Comparison of ENCODE assay signal across 14 mouse cellular contexts in the genomic region with DNA sequence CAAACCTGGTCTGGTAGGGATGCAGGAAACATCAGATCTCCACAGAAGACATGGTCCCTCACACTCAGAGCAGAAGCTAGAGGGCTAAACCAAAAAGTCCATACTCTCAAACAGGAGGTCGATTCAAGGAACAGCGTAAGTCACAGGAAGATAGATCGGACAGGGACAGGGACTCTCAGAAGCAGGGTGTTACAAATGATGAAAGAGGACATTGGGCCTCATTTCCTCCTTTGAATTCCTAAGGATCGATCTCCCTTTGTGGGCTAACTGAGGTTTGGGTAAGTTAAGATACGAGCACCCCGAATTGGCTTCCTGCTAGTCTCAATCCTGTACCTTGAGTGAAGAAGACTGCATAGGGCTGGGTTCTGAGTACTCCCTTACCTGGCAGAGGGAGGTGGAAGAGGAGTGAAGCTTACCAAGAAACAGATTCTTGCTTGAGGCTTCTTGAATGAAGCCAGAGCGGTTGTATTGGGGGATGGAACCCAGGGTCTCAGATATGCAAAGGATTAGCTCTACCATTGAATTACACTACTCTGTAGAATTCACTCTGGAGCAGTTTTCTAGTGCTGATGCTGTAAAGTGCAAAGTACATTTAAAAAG. TPM values are rescaled to one million over a fixed set of nuclear protein-coding genes. Genes with fewer than 3 reads are reported as not detected.
DNase-seq lines count a peak whose midpoint lies in the region; ATAC-seq and TF ChIP-seq lines count a peak whose summit lies in the region.
"Had no signal": no experiment of that assay in that cellular context is flagged by ENCODE, and none has a peak within 500 bp of the region (broad histone marks: within the 10 kb centered on the region; RNA-seq: fewer than 3 reads in every experiment).

No protein-coding gene starts in this region.

- peak overlapping the region; percentile 67 for H3K4me3 ChIP-seq in heart, embryonic 10.5 days
- peak overlapping the region; percentile 56 for H3K4me3 ChIP-seq in ES-Bruce4 (ENCODE audit: low read depth, low read length)
- H3K4me3 ChIP-seq in hindbrain, embryonic 10.5 days, result peak overlapping the region; percentile 61; the same call in 1 of the 2 replicates
- H3K4me3 ChIP-seq in midbrain, embryonic 11.5 days (ENCODE audit: low read depth, low read length), result peak overlapping the region; percentile 46; the same call in 1 of the 2 replicates

- no peak for ATAC-seq in midbrain, embryonic 11.5 days (ENCODE audit: low FRiP score)
- ATAC-seq: Patski had no signal

- TF ChIP-seq POLR2A in ES-Bruce4 (IDR thresholded peaks at IDR 0.05; ENCODE audit: insufficient read depth, low read length), result no peak

- peaks cover 12% of the 10 kb centered on the region for H3K4me1 ChIP-seq in heart, embryonic 10.5 days
- H3K4me1 ChIP-seq in ES-Bruce4 (ENCODE audit: control insufficient read depth, insufficient read depth, low read length), result no peaks in the 10 kb centered on the region
- peaks cover 13% of the 10 kb centered on the region for H3K4me1 ChIP-seq in hindbrain, embryonic 10.5 days (replicated peaks)
- H3K4me1 ChIP-seq in midbrain, embryonic 11.5 days (ENCODE audit: control insufficient read depth, insufficient read depth, low read length), result peaks cover 11% of the 10 kb centered on the region

- H3K9me3 ChIP-seq in heart, embryonic 10.5 days, result no peaks in the 10 kb centered on the region
- no peaks in the 10 kb centered on the region for H3K9me3 ChIP-seq in ES-Bruce4 (replicated peaks; ENCODE audit: control insufficient read depth, insufficient read depth, low read length, poor library complexity, severe bottlenecking)
- no peaks in the 10 kb centered on the region for H3K9me3 ChIP-seq in hindbrain, embryonic 10.5 days
- H3K9me3 ChIP-seq in midbrain, embryonic 11.5 days (ENCODE audit: control insufficient read depth, low read length), result no peaks in the 10 kb centered on the region

- no peak for TF ChIP-seq EP300 in ES-Bruce4 (IDR thresholded peaks at IDR 0.05; ENCODE audit: insufficient read depth, low read depth, low read length)

- DNase-seq in heart, embryonic 10.5 days (ENCODE audit: low spot score), result no peak
- no peak for DNase-seq in heart, postnatal 36 days
- DNase-seq in hindbrain, embryonic 10.5 days (ENCODE audit: low spot score), result no peak
- DNase-seq in midbrain, embryonic 11.5 days (ENCODE audit: low spot score, missing footprints), result peak; percentile 91
- no peak for DNase-seq in layer of hippocampus, adult 8-10 months (ENCODE audit: low spot score in 2 of 2)
- no peak for DNase-seq in frontal cortex, adult 2 months (ENCODE audit: extremely low spot score in 1 of 2, low spot score in 1 of 2)
- no peak for DNase-seq in ovary, postnatal 10 days (ENCODE audit: low spot score)
- DNase-seq: adrenal gland, postnatal 36 days; heart, postnatal 14 days had no signal

- H3K36me3 ChIP-seq in heart, embryonic 10.5 days, result no peaks in the 10 kb centered on the region
- peaks cover 6% of the 10 kb centered on the region; the same call in 1 of the 2 replicates for H3K36me3 ChIP-seq in ES-Bruce4 (ENCODE audit: control insufficient read depth, insufficient read depth, low read length, poor library complexity, severe bottlenecking)
- H3K36me3 ChIP-seq in hindbrain, embryonic 10.5 days, result no peaks in the 10 kb centered on the region
- H3K36me3 ChIP-seq in midbrain, embryonic 11.5 days (ENCODE audit: control insufficient read depth, insufficient read depth, low read length), result no peaks in the 10 kb centered on the region

- WGBS in heart, embryonic 10.5 days, result 14% methylated on average over 7 of the region's 7 CpGs
- 9% methylated on average over 7 of the region's 7 CpGs for WGBS in hindbrain, embryonic 10.5 days
- WGBS in midbrain, embryonic 11.5 days, result 7% methylated on average over 7 of the region's 7 CpGs

- no peak overlapping the region; the same call in 1 of the 2 replicates for H3K4me2 ChIP-seq in midbrain, embryonic 11.5 days

- intact Hi-C loops in heart, postnatal 36 days (cut with DNase I), result no loop called here

- no peak overlapping the region for H3K9ac ChIP-seq in ES-Bruce4 (ENCODE audit: low read depth, poor library complexity, severe bottlenecking)
- H3K9ac ChIP-seq in midbrain, embryonic 11.5 days (ENCODE audit: low read length), result no peak overlapping the region

- TF ChIP-seq CTCF in ES-Bruce4 (IDR thresholded peaks at IDR 0.05; ENCODE audit: low read depth, low read length), result no peak

- no peak overlapping the region for H3K27ac ChIP-seq in heart, embryonic 10.5 days
- no peak overlapping the region for H3K27ac ChIP-seq in ES-Bruce4 (ENCODE audit: insufficient read depth, low read length)
- H3K27ac ChIP-seq in hindbrain, embryonic 10.5 days, result no peak overlapping the region
- no peak overlapping the region for H3K27ac ChIP-seq in midbrain, embryonic 11.5 days (ENCODE audit: low read depth, low read length)

- peaks cover 85% of the 10 kb centered on the region for H3K27me3 ChIP-seq in heart, embryonic 10.5 days (ENCODE audit: insufficient read depth, poor library complexity, severe bottlenecking)
- H3K27me3 ChIP-seq in ES-Bruce4 (ENCODE audit: control insufficient read depth, insufficient read depth, low read length, poor library complexity, severe bottlenecking), result peaks cover 16% of the 10 kb centered on the region
- H3K27me3 ChIP-seq in hindbrain, embryonic 10.5 days (ENCODE audit: insufficient read depth, poor library complexity, severe bottlenecking), result peaks cover 92% of the 10 kb centered on the region
- peaks cover 68% of the 10 kb centered on the region for H3K27me3 ChIP-seq in midbrain, embryonic 11.5 days (ENCODE audit: control insufficient read depth, insufficient read depth, low read length)

RNA-seq across cellular contexts. Expression of a gene that starts 1.1 kb away (rescaled TPM):
- polyA plus RNA-seq in heart, embryonic 10.5 days (2016; fragmentation: Nextera tagmentation; extraction: Ambion mirVana), result not detected in 2 replicates
- total RNA-seq in heart, postnatal 36 days (2021), result not detected
- polyA plus RNA-seq in ES-Bruce4 (2011; ENCODE audit: insufficient read depth, insufficient read length, low read depth, missing spikeins), result 6.3 and 7.0 TPM in 2 replicates
- polyA plus RNA-seq in hindbrain, embryonic 10.5 days (2016; fragmentation: Nextera tagmentation; extraction: Ambion mirVana), result not detected in 2 replicates
- polyA plus RNA-seq in midbrain, embryonic 11.5 days (2014; fragmentation: Nextera tagmentation; extraction: Ambion mirVana), result not detected in 2 replicates
- total RNA-seq in layer of hippocampus, adult 8-10 months (2022), result not detected
- not detected in 2 replicates for polyA plus RNA-seq in frontal cortex, adult 2 months (2012; rRNA removed)
- total RNA-seq: adrenal gland, postnatal 36 days; heart, postnatal 14 days; layer of hippocampus, postnatal 25 days had no signal
- polyA plus RNA-seq: lung, adult 2 months; neural tube, embryonic 11.5 days; Patski had no signal

RNA-seq across cellular contexts. Expression of a gene that starts 38.7 kb away (rescaled TPM):
- not detected in 2 replicates for polyA plus RNA-seq in heart, embryonic 10.5 days (2016; fragmentation: Nextera tagmentation; extraction: Ambion mirVana)
- total RNA-seq in heart, postnatal 36 days (2021), result not detected
- not detected in 2 replicates for polyA plus RNA-seq in ES-Bruce4 (2011; ENCODE audit: insufficient read depth, insufficient read length, low read depth, missing spikeins)
- polyA plus RNA-seq in hindbrain, embryonic 10.5 days (2016; fragmentation: Nextera tagmentation; extraction: Ambion mirVana), result not detected in 2 replicates
- polyA plus RNA-seq in midbrain, embryonic 11.5 days (2014; fragmentation: Nextera tagmentation; extraction: Ambion mirVana), result not detected in 2 replicates
- not detected for total RNA-seq in layer of hippocampus, adult 8-10 months (2022)
- polyA plus RNA-seq in frontal cortex, adult 2 months (2012; rRNA removed), result not detected in 2 replicates
- total RNA-seq: adrenal gland, postnatal 36 days; heart, postnatal 14 days; layer of hippocampus, postnatal 25 days had no signal
- polyA plus RNA-seq: lung, adult 2 months; neural tube, embryonic 11.5 days; Patski had no signal
